Mouse (Mus musculus): ENCODE measurements at regions not wholly inside any gene's neighbourhood (a gene's known extent, or its start where the extent isn't known, plus 50 kb on each side); places are given as distances from the start of the nearest gene placed in this dataset.

DNA sequence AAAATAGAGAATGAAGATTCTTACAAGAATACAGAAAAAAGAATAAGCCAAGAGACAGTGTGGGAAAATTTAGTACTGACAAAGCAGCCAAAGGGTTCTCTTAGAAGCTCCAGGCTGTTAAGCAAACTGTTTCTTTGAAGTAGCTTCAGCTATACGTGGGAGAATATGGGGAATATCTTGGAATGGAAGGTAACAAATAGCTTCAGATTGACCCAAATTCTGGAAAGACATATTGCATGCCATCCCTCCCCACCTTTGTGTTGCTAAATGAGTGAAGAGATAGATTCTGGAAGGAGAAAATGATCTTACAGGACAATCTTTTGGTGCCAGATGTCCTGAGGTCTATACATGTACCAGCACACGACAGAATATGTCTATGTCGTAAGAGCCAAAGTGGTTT is 591.9 kb upstream of the Cdh6 start:
- no peak for DNase-seq (ENCODE audit: low read depth, low spot score)

DNA sequence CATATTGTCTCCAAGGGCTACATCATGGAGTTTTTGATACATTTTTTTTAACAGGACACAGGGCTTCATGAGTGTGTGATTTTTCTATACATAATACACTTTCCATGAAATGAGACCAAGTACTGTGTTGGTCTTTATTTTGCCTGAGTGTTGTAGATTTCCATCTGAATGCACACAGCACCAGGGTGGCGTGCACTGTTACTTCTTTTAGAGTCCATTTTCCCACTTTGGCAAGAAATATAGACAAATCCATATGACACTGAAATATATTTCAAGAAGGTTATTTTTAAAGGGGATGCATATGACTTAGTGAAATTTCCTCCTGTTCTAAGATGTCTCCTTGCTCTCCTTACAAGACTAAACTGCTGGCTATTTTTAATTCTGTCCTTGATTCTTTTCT is 591.1 kb upstream of the Cdh6 start:
- no peak for DNase-seq (ENCODE audit: low read depth, low spot score)

GRCm38 (mm10) chr15:13746559-13746958 is 573.1 kb upstream of the Cdh6 start:
- no peak for DNase-seq (ENCODE audit: low read depth, low spot score)

DNA sequence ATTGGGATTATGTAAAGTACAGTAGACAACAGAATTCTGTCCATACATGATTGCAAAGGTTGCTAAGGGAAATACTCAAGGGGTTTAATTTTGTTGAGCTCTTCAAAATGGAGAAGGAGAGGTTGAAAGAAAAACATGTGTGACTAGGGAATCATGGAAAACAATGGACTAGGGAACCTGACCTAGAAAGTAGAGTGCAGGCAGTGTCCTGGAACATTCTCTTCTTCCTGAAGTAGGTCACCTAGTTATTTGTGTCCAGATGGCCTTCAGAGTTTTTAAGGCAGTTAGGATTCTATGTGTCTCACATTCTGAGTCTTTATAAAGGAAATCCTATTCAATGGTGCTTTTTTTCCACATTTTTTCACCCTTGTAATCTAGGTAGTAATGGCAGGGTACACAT is 532.8 kb upstream of the Cdh6 start:
- no peak for DNase-seq (ENCODE audit: low read depth, low spot score)

- no peak for DNase-seq (ENCODE audit: low read depth, low spot score)
These were observed 531.7 kb upstream of the Cdh6 start for GRCm38 (mm10) chr15:13705187-13705586.

GRCm38 (mm10) chr15:13668193-13668592 is 494.7 kb upstream of the Cdh6 start:
- DNase-seq (ENCODE audit: low read depth, low spot score): no peak

- DNase-seq (ENCODE audit: low read depth, low spot score): no peak
These were observed 493.8 kb upstream of the Cdh6 start for GRCm38 (mm10) chr15:13667278-13667677.

DNA sequence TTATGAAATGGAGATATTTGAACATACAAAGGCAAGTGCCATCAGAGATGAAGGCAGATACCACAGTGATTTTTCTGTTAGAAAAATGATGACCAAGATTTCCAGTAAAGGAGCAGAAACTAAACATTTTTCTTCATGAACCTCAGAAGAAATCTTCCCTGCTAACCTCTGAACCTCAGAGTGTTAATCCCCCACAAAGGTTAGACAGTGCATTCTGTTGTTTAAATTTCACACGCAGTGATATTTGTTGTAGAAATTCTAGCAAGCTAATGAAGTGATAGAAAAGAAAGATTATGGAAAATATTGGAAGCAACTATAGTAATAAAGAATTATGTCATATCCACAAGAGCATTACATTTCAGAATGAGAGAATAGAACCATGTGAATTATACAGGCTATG is 488.8 kb upstream of the Cdh6 start:
- no peak for DNase-seq (ENCODE audit: low read depth, low spot score)

GRCm38 (mm10) chr15:13655038-13655437 is 481.6 kb upstream of the Cdh6 start:
- no peak for DNase-seq (ENCODE audit: low read depth, low spot score)

DNA sequence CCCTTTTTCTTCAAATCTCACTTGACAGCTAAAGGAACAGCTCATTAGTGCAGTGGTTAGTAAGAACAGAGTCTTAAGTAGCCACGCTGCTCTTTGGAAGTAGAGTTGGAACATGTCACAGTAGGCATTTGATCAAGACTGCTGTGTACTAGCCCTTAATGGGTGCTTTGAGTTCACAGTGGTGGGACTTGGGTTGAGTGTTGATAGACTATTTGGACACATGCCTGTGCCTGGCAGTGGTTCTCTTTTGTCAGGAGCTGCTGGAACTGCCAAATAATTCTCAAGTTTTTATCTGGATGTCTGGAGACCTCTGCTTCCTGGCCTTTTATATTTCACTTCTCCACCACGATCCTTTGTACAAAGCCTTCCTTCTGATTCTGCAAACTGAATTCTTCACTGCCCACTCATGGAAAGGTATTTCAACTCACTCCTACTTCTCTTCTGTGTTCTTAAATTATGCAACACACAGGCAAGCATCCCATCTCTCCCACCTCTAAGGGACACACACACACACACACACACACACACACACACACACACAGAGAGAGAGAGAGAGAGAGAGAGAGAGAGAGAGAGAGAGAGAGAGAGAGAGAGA is 462.0 kb upstream of the Cdh6 start:
- no peak for DNase-seq (ENCODE audit: low read depth, low spot score)

DNA sequence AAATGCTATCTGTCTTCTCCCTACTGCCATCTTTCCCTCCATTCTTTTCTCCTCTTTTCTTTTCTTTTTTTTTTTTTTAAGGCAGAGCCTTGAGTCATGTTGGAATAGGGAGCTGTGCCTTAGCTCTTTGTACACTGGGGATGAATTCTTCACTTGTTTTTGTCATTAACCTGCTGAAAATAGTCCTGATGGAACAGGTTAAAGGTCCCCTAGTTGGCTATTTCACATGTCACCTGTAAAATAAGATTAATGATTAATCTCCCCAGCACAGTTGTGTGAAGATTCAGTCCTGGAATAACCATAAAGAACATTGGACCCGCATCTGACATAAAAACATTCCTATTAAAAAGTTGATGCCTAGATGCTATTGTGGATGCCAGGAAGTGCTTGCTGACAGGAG is 428.7 kb upstream of the Cdh6 start:
- DNase-seq (ENCODE audit: low read depth, low spot score): no peak

- no peak for DNase-seq (ENCODE audit: low read depth, low spot score)
These were observed 424.4 kb upstream of the Cdh6 start for GRCm38 (mm10) chr15:13597856-13598255.

DNA sequence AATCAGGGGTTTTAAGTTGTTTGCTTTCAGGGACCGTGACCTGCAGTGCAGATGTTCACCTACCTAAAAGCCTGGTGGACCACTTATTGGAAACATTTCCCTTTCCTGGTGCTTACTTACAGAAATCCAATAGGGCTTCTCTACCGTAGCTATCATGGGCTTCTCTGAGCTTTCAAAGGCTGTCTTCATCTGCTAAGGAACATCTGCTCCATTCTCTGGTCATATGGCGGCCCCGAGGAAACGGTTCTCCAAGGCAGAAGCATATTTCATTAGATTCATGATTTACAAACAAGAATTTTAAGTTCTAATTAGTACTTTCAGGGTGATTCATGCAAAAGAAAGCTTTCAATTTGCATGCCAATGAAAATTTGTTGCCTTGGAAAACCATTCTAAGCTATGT is 420.3 kb upstream of the Cdh6 start:
- no peak for DNase-seq (ENCODE audit: low read depth, low spot score)

GRCm38 (mm10) chr15:13590864-13591263 is 417.4 kb upstream of the Cdh6 start:
- DNase-seq (ENCODE audit: low read depth, low spot score): no peak

- peak; percentile 43 for DNase-seq (ENCODE audit: low read depth, low spot score)
These were observed 409.8 kb upstream of the Cdh6 start for GRCm38 (mm10) chr15:13583300-13583699.

DNA sequence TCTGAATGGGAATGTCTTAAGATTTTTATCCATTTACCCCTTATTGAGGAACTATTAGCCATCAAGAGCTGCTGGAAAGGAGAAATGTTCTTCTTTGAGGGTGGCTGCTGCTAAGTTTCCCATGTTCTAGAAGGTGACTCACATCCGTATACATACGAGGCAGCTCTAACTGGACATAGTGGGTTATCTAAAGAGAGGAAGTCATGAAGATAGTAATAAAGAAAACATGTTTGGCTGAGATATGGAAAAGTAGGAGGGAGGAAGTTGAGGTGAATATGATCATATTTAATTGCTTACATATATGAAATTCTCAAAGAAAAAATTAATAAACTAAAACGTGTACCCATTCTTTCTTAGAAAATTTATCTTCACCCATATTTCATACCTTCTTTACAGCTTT is 408.7 kb upstream of the Cdh6 start:
- DNase-seq (ENCODE audit: low read depth, low spot score): no peak

DNA sequence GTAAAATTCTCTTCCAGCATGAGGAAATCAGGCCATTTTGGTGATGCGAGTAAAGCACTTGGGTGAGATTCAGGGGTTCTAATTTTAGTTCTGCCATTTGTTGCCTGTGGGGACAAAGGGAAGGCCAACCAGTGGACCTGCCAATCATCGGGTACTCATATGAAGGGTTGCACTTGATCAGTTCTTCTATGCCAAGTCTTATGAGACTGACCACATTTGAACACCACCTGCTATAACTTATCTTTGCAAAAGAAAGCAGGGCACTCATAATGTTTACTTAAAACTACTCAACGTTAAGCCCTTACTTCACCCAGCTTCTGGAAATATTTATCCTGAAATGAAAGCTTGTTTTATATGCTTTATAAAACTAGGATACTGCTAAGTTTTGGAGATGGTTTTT is 400.1 kb upstream of the Cdh6 start:
- no peak for DNase-seq (ENCODE audit: low read depth, low spot score)

DNA sequence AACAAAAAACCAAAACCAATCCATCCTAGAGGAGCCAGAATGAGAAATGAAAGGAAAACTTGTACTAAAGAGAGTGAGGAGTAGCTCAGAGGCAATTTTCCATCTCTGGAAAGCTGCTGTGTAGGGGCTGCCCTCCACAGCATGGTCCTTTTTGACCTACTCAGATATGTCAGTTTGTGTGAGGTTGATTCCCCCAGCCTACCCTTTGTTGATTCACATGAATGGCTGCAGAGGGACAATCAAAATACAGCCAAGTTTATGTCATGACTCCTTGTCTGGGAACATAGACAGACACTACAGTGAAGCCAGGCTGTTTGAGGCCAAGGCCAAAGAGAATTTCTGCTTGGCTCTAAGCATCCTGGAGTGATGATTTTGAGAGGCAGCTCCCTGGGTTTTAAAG is 387.4 kb upstream of the Cdh6 start:
- no peak for DNase-seq (ENCODE audit: low read depth, low spot score)

GRCm38 (mm10) chr15:13549207-13549837 is 375.8 kb upstream of the Cdh6 start:
- DNase-seq (ENCODE audit: low read depth, low spot score): no peak

DNA sequence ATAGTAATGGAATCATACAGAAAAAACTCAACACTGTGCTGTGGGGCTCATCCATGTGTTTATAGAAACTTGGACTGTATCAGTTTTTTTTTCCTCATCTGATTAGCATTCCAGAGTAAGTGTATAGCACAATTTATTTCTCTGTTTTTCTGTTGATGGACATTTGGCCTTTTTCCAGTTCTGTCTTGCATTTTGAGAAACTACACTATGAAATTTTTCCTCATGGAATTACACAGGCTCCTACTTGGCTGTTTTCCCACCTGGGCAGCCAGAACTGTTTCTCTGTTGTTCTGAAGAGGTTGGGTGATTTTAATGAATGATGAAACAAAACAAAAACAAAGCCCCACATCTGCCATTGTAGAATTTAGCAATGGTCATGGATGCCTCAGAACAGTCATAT is 366.6 kb upstream of the Cdh6 start:
- DNase-seq (ENCODE audit: low read depth, low spot score): no peak

DNA sequence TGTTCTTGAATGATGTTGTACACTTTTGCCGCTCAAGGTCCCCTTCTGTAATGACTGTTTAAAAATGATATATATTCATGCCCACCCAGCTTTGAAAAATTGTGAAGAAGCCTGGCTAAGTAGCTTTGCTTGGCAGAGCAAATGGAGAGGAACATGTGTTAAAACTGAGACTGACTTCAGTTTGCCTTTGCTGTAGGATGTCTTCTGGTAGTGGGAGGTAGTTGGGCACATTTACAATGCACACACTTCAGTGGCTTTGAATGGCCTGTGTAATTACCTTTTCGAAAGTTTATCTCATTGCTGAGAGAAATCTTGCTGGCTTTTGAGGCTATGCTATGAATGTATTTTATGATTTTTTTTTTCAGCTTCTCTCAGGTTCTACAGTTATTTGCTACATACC is 360.5 kb upstream of the Cdh6 start:
- no peak for DNase-seq (ENCODE audit: low read depth, low spot score)

DNA sequence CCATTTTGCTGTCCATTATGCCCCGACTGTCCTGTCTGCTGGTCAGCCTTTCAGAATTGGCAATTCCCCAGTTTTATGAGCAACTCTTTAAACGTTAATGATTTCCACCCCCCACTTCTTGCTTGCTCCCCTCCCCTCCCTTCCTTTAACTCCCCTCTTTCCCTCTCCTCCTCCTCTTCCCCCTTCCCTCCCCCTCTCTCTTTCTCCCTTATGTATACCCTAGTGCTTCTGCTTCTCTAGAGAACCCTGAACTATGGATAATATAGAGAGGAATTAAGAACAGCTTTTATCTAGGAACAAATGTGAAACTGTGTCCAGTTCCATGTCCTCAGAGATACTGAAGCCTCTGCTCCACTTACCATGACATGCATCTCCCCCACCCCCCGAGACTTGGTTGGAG is 356.5 kb upstream of the Cdh6 start:
- DNase-seq (ENCODE audit: low read depth, low spot score): peak; percentile 10

DNA sequence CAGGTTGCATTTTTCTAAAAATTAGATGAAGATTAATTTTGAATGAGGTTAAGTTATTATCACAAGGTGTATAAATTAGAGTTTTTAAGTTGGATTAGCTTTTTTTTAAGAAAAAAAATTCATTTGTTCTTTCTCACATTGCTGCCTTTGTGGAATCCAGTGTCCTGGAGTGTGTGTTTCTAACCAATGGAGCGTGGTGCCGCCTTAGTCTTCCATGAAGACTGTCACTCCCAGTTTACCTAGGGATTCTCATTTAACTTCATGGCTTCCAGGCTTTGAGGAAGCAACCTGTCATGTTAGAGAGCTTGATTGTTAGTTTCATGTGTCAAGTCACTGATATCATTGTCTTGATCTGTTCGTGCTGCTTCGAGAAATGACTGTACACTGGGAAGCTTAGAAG is 355.6 kb upstream of the Cdh6 start:
- no peak for DNase-seq (ENCODE audit: low read depth, low spot score)
